Mouse (Mus musculus) forelimb bud, embryonic 11.5 days (tissue): Measurements from ENCODE around the gene Ttll8.
A peak's percentile ranks its signal among the peaks of the same experiment; 100 is the strongest.

ENCODE experiments used
- DNase-seq: peaks from one replicate; pipeline ENCODE4 v3.0.0-alpha.2; 2012; ENCODE audit warnings: low read depth, low spot score

Ttll8 gene

GRCm38 (mm10) chr15:88921131-88921991, 32.9 kb downstream of the Ttll8 start:
- DNase-seq: peak; percentile 89

- DNase-seq: no peak
Measured at GRCm38 (mm10) chr15:88920065-88920464, 34.2 kb downstream of the Ttll8 start.

GRCm38 (mm10) chr15:88919328-88919727, 34.9 kb downstream of the Ttll8 start:
- DNase-seq: no peak

- DNase-seq: no peak
Measured at GRCm38 (mm10) chr15:88917126-88917525, 37.1 kb downstream of the Ttll8 start.

GRCm38 (mm10) chr15:88916366-88916765, 37.9 kb downstream of the Ttll8 start:
- DNase-seq: peak; percentile 8

- no peak for DNase-seq
Measured at GRCm38 (mm10) chr15:88915046-88915445, 39.2 kb downstream of the Ttll8 start.

GRCm38 (mm10) chr15:88906347-88906746, 47.9 kb downstream of the Ttll8 start:
- DNase-seq: no peak

GRCm38 (mm10) chr15:88904056-88904811, 50.0 kb downstream of the Ttll8 start:
- no peak for DNase-seq

- no peak for DNase-seq
Measured at GRCm38 (mm10) chr15:88903086-88903485, 51.1 kb downstream of the Ttll8 start.

GRCm38 (mm10) chr15:88902200-88902875, 51.9 kb downstream of the Ttll8 start:
- DNase-seq: no peak

- no peak for DNase-seq
Measured at GRCm38 (mm10) chr15:88896341-88896980, 57.8 kb downstream of the Ttll8 start.

GRCm38 (mm10) chr15:88895891-88896290, 58.3 kb downstream of the Ttll8 start:
- DNase-seq: no peak

GRCm38 (mm10) chr15:88895119-88895518, 59.1 kb downstream of the Ttll8 start:
- no peak for DNase-seq

GRCm38 (mm10) chr15:88892876-88893275, 61.3 kb downstream of the Ttll8 start:
- no peak for DNase-seq

GRCm38 (mm10) chr15:88892252-88892651, 62.0 kb downstream of the Ttll8 start:
- DNase-seq: no peak

- DNase-seq: no peak
Measured at GRCm38 (mm10) chr15:88891676-88892040, 62.6 kb downstream of the Ttll8 start.

GRCm38 (mm10) chr15:88890751-88891675, 63.2 kb downstream of the Ttll8 start:
- DNase-seq: peak; percentile 80

GRCm38 (mm10) chr15:88889994-88890393, 64.2 kb downstream of the Ttll8 start:
- DNase-seq: no peak

- DNase-seq: no peak
Measured at GRCm38 (mm10) chr15:88889032-88889431, 65.2 kb downstream of the Ttll8 start.

GRCm38 (mm10) chr15:88885376-88885775, 68.8 kb downstream of the Ttll8 start:
- no peak for DNase-seq

- no peak for DNase-seq
Measured at GRCm38 (mm10) chr15:88883342-88883741, 70.9 kb downstream of the Ttll8 start.
